Mouse (Mus musculus) embryo, embryonic 10 days (tissue): ENCODE measurements at regions not wholly inside any gene's neighbourhood (a gene's known extent, or its start where the extent isn't known, plus 50 kb on each side); places are given as distances from the start of the nearest gene placed in this dataset.
"Not testable (repeated sequence)": the region's sequence is repeated elsewhere in the genome, so short reads cannot be mapped to it uniquely, and the experiment has no call there.

Experiments used
- DNase-seq: peaks from one replicate; pipeline ENCODE4 v3.0.0-alpha.2; 2015; ENCODE audit warnings: low spot score

DNA sequence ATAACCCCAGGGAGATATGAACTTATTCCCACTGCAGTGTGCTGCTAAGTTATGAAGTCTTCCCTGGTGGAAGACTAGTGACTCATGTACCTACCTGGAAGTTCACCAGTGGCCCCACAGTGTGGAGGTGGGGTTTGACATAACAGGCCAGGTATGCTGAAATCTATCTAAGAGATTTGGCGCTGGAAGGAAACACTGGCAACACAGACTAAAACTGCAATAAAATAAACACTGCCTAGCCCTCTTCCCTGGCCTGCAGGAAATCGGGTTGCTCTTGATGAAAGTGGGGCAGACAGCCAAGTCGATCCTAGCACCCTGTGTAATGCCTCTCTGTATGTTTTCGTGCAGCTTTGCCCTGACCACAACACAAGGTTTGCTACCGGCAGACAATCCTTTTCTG is 177.2 kb upstream of the Rgma start:
- DNase-seq, result no peak

DNA sequence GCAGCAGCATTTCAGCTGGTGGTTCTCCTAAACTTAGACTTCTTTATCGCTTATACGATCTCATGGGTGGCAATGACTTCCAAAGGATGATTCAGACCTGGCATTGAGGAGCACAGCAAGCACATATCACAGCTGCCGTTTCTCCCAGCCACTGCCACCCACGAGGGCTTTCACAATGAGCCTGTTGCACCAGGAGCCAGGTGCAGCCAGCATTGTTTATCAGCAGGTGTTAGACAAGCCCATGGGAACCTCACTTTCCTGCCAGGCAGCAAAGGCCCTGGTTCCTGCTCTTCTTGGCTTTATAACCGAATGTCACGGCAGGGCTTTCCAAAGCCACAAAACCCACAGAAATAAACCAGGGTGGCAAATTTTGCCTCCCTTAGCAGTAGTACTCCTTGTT is 175.3 kb upstream of the Rgma start:
- DNase-seq, result no peak

DNA sequence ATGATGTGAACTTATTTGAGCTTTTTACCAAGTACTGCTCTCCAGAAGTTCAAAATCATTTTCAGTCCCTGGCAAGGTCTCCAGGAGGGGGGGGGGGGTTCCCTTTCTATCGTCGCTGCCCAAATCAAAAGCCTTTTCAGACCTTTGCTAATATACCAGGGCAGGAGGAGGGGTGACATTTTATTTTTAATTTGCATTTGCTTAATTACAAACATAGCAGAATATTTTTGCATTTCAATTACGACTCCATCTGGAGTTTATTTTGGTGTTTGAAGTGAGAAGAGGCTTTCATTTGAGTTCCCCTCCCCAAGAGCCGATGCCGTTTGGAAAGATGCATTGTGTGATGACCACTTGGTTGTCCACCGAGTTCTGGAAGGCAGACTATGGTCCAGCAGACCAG is 174.0 kb upstream of the Rgma start:
- no peak for DNase-seq

DNA sequence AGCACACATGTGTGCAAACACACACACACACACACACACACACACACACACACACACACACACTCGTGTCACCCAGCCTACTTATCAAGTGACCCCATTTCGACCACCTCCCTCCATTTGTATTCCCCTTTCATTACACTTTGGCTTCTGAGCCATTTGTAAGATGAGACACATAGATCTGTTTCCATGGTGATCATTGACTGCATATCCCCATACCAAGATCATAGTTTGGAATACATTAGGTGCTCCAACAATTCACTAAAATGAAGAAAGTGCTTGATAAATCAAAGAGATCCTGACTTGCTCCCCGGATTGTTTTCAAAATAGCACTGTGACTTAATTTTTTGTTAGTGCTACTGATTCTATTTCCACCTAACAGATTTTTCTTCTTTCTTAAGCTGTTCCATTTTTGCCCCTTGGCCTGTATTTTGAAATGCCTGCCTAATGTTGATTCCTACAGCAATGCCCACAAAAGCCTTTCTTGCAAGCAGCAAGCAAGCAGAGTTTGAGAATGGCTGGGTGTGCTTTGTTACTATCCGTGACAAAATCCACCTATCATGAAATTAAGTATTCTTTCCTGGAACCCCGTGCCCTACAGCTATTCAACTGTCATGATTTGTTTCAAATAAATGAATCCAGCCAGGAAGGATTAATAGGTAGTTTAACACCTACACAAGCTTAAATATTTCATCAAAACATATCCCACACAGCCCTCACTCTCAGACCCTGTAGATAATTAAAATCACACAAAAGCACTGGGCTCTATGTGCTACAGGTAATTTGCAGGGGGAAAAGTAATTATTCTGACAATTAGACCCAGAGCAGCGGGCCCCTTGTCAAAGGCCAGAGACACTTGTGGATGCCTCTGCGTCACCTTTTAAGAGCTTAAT is 168.1 kb upstream of the Rgma start:
- no peak for DNase-seq

DNA sequence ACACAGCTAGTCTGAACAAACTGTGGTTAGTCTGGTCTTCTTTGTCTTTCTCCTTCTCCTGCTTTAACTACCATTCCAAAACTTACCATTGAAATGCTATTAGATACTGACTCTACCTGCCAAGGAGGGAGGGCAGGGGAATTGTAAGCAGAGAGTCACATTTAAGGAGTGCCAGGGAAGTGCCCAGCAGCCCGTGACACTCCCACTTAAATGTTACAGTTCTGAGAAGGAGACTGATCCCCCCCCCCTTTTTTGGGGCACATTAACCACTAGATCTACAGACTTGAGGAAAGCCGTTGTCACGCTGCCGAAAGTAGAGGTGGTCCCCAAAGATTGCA is 166.9 kb upstream of the Rgma start:
- DNase-seq, result no peak

DNA sequence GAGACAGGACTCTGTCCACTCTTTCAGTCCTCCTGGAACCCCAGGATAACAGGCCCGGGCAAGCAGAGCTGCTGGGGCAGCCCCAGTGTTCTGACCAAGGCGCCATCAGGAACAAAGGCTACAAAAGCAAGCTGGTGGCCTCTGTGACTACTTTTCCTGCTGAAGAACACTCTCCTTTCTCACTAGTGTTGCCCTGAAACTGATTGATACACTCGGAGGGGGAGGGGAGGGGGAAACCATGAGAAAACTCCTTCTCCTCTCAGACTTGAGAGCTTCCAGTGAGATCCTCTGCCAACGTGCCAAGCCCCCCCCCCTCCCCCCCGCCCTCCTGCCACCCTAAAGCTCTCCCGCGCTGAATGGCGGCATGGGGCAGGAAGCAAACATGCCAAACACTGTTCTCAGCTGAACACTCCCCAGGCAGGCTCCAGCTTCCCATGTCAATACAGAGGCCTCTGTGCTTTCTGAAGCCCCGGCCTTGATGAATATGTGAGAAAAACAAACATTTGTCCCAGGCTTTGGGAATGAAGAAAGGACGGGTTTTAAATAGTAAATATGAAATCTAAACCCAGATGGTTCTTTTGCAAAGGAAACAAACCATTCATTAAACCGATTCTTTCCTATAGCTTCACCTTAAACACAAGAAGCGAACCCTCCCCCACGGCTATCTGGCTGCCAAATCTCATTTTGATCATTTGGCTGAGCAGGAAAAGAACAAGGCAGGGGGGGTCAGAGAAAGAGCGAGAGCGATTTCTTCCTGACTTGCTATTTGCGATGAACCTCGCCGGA is 166.3 kb upstream of the Rgma start:
- peak; percentile 38 for DNase-seq

DNA sequence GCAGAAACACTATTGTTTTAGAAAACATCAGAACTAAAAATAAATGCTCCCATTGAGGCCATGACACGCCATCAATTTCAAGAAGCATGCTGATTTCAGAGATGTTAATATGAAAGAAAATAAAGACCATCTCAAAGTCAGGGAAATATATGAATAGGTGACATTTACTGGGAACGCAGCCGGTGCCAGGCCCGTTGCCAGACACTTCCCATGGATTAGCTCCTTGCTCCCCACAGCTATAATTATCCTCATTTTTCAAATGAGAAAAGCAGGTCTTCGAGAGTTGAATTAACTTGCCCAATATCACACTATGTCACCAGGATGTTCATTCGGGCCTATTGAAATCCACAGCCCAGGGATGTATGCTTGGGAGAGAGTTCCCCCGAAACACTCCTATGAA is 165.2 kb upstream of the Rgma start:
- no peak for DNase-seq

DNA sequence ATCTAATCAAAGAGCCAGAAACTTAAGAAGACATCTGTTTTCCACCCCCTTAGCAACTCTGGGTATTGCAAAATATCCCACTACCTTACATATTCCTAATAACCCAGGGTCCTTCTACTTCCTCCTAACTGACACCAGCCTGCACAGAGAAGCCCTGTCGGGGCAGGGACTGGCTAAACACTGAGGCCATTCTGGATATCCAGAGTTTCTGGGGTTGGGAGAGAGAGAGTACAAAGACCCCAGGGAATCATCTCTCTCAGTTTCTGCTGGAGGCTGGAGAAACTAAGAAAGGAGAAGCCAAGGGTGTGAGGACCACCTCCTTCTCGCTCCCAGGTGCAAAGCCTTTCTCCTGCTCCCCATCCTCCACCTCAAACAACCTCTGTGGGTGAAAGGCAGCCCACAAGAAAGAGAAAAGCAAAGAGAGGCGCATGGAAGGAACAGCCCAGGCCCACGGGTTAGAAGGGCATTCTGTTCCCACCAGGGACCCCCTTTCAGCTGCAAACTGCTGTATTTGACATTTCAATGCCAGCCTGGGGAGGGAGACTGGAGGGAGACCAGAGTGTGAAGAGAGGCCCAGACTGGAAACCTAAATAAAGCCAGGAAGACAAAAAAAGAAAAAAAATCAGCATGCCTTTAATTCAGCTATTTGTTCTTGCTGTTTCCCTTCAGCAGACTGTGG is 152.9 kb upstream of the Rgma start:
- DNase-seq, result peak; percentile 56

DNA sequence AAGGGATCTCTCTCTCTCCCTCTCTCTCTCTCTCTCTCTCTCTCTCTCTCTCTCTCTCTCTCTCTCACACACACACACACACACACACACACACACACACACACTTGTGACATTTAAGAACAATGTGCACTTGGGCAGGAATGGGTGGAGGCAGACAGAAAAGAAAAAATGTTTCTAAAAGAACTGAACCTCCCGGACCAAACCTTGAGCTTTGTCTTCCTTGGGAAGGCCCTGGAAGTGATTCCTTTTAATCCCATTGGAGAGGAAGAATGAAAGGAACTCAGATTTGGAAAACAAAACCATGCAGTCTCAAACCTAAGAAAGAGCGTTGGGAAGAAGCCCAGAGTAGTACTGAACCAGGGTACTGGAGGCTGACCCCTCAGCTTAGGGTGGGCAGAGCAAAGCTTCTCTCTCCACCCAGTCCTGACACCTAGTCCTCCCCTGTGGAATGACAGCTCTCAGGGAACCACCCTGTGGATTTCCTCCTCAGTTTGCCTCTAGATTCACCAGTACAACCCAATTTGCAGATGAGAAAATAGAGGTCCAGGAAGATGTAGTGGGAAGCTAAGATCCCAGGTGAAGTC is 152.3 kb upstream of the Rgma start:
- peak; percentile 13 for DNase-seq

DNA sequence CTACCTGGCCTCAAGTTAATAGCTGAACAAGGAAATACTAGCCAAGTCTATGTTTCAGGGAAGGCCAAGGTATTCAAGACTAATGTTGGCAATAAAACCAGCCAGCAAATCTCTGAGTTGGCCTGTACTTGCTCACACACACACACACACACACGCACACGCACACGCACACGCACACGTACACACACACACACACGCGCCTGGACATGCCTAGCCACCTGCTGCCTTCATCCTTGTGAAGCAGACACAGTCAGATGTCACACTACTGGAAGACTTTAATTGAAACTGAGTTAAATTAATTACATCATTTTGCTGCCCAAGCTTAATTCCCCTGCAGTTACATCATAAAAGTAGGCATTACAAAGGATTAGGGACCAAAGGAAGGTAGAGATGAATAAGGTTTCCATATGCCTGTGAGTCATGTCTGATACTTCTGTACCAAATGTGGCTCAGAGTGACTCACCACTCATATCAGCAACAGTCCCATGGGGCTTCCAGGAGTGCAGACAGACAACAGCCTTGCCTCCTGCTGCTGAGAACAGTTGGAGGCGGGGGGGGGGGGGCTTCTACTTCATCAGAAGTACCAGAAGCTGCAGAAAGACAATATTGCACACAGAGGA is 141.7 kb upstream of the Rgma start:
- no peak for DNase-seq

DNA sequence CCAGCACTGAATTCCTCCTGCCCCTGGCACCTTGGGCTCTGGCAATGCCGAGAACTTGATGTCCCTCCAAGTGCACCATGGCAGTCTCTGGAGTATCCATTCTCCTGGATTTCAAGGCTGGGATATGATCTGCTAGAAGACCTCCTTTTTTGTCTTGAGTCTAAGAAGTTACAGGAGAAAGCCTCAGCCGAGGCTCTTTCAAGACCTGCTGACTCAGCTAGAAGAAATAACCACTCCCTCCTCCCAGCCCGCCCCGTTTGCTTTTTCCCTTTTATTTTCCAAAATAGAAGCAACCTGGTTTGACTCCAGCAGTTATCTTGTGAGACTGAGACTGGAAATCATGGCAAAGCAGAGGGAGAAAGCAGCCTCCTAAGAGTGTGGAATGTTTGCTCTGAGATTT is 136.8 kb upstream of the Rgma start:
- no peak for DNase-seq

DNA sequence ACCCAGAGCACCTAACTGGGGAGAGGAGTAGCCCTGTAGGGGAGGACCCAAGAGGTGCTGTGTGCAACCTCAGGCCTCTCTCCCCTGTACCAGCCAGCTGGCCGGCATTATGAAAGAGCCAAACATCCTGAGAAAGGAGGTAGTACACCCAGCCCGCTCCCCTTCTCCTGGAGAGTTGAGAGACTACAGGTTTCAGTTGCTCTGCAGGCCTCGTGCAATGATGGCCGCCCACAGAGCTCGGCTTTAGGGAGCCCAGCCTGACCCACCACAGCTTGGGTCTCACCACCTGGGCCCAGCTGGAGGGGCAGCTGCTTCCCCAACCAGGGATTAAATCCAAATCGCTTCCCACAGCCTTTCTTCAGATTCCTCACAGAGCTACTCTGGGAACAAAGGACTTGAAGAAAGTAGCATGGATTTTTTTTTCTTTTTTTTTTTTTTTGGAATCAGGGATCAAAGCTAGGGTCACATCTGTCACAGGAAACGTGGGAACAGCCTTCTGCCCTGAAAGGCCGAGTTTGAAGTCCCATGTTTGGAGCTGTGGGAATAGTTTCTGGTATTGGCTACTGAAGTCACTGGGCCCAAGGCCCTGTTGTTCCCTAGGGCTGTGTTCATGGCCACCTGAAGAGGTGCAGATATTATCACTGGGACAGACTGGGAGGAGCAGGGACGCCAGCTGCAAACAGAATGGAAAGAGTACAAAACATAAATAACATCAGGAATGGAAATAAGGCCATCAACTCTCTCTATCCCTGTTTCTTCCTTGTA is 131.5 kb upstream of the Rgma start:
- DNase-seq, result no peak

DNA sequence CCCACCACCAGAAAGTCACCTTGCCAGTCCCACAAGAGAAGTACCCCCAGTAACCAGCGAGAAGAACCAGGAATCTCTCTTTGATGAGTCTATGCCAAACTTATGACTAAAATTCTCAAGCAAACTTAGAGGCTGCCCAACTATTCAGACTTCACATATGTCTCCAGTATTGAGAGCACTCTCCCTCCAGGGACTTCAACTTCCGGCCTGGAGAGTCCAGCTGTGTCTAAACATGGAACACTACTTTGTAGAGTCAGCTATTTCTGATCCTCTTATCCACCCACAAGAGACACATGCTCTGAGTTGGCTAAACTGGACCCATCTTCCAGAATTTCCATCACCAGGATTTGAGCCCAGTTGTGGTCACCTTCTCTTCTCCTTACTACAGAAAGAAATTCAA is 129.9 kb upstream of the Rgma start:
- no peak for DNase-seq

DNA sequence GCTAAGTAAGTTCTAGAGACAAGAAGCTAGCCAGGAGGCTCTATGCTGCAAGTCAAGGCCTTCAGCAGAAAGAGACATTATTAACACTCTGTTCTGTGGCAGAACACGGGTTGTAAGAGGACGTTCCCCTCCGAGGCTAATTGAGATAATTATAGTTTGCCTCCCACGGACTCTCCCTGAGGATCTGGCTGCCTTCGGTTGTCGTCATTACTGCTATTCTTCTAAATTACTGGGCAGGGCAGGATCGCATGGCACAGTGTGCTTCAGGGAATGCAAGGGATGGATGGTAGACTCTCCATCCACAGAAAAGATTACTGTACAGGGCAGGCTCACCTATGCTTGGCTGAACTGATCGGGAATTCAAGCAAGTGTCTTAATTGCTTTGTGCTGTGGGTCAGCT is 124.7 kb upstream of the Rgma start:
- DNase-seq, result no peak

DNA sequence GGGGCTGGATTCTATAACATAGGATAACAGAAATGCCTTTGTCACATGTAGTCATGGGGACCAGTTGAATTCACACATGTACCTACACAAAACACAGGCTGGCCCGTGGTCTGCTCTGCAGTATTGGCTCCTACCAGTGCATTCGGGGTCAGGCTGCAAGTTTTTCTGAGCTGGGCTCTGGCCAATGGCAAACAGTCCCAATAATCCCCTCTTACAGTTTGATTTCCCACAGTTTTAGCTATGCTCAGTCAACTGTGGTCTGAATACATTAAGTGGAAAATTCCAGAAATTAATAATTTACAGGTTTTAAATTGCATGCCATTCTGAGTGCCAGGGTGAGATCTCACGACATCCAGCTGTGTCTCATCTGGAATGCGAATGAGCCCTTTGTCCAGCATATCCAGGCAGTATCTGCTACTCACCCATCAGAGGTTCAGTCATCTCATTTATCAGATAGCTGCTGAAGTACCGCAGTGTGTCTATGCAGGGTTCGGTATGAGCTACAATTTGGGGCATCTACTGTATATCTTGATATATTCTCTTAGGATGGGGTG is 124.0 kb upstream of the Rgma start:
- DNase-seq, result no peak

DNA sequence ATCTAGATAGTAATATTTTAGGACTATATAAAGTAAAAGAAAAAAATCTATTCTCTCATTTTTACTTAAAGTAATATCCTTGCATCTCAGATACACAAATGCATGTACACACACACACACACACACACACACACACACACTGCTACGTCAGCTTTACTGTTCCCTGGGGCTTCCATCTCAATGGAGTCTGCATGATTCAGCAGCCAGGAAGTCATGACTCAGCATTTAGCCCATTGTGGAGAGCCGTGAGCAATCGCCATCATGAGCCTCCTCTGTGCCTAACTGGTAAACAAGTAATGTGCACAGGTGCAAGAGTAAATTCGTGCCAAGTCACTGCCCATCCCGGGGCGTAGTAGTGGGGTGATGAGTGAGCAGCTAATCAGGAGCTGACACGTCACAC is 120.3 kb upstream of the Rgma start:
- not testable (repeated sequence) for DNase-seq

DNA sequence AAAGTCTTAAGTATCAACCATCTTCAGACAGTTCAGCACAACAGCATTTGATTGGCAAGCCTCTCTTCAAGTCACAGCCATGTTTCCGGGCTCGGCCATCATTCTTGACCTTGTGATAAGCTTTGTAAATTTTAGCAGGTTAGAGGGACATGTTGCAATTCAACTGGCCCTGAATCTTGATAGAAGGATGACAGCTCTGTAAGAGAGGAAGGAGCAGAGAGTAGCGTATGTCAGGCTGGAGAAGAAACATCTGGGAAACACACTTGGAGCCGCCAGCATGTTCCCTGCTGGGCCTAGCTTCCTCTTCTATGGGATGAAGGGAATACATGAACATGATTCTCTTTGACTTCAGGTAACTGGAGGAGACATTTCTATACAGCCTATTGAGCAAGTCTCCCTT is 115.2 kb upstream of the Rgma start:
- DNase-seq, result no peak

DNA sequence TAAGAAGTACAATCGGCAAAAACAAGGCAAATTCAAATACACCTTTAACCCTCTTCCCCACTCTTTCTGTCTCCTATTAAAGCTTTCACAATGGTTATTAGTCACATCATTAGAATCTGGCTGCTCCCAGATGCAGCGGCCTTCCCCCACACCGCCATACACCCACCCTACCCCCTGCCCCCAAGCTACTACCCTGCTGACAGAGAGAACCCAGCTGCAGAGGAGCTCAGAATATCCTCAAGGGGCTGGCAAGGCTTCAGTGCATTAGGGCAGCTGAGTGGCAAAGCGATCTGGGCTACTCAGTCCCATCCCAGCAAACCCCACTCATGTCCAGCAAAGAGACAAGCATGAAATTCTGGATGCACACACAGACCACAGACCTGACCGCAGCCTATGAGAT is 113.6 kb upstream of the Rgma start:
- no peak for DNase-seq

DNA sequence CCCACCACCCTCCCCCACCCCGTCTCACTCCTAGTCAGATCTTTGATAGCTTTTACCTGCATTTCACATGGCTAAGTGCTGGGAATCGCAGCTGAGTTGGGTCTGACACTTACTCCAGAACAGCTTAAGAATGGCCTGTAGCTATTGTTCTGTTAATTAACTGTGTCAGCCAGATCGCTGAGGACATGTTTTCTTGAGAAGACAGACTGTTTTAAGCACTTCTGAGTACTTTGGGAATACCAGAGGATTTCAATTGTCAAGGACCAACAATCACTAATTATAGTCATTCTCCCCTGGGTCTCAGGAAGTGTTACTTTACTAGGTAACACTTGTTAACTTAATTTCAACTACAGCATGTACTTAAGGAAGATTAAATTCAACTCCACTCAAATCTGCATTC is 112.8 kb upstream of the Rgma start:
- no peak for DNase-seq

DNA sequence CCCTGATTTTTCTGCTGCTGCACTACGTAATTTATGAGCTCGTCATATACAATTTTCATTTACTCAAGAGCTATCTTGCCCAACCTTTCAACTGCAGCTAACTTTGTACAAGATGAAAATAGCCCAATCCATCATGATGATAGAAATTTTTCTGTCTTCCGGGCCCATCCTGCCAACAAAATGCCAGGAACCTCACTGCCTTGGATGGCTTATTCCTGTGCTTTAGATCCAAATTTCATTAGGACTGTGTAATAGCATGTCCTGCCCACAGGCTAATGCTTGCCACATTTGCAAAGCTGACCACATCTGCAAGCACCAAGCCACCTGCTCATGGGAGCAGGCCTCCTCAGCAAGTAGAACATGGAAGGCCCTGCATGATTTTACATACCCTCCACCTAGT is 105.7 kb upstream of the Rgma start:
- no peak for DNase-seq

DNA sequence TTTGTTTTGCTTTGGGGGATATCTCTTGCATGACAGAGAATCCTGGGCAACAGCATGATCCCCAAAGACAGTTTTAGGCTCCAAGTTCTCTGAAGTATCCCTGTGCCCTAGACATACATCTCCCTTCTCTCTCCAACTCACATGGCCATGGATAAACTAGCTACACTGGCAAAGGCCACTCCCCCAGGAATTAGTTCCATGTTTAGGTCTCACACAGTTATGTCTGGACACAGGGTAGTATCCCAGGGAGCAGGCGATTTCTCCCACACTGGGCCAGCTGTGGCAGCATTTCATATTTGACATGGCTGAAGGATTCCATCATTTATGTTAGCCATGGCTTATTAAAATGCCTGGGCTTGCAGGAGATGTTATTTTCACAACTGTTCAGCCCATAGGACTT is 102.5 kb upstream of the Rgma start:
- no peak for DNase-seq
